10 mouse cellular contexts compared by ENCODE assay signal in the genomic region with DNA sequence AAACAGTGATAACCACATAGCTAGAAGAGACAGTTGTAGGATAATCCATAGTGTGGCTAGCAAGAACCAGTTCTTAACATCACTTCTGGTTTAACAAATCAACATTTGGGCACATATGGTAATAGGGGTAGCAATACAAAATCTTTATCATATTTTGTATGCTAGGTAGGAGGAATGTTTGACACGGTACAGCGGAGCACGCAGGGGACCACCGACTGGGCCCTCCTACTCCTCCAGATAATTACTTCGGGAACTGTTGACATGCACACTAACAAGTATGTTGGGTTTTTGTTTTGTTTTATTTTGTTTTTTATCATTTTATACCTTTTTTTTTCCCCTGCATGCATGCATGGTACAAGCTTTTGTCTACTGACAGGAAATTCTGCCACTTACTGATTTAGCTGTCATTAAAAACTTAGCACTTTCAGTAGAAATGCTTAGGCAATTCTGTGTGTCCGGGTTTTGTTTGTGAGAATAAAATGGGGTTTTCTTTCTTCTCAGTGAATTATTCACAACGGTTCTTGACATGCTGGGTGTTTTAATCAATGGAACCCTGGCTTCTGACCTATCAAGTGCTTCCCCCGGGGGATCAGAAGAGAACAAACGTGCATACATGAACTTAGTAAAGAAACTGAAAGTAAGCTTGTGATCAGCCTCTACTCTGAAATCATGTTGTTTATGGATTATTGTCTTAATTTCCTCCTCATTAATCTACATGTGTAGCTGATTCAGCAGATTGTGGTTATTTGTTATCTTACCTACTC. TPM values are rescaled to one million over a fixed set of nuclear protein-coding genes. Genes with fewer than 3 reads are reported as not detected.
DNase-seq lines count a peak whose midpoint lies in the region; ATAC-seq lines count a peak whose summit lies in the region.
"Had no signal": no experiment of that assay in that cellular context is flagged by ENCODE, and none has a peak within 500 bp of the region (broad histone marks: within the 10 kb centered on the region; RNA-seq: fewer than 3 reads in every experiment).

No protein-coding gene starts in this region.

- H3K27ac ChIP-seq in heart, embryonic 13.5 days (replicated peaks): 0 out of 2 replicates have a peak overlapping the region, but pooled peaks have one; percentile 8
- H3K27ac ChIP-seq in neural tube, embryonic 11.5 days (ENCODE audit: low read depth, low read length): no peak overlapping the region
- no peak overlapping the region for H3K27ac ChIP-seq in midbrain, embryonic 16.5 days (ENCODE audit: low read length)
- H3K27ac ChIP-seq: hindbrain, embryonic 15.5 days; limb, embryonic 12.5 days had no signal

- no peak overlapping the region for H3K4me3 ChIP-seq in heart, embryonic 13.5 days
- H3K4me3 ChIP-seq in neural tube, embryonic 11.5 days (ENCODE audit: low read depth, low read length): no peak overlapping the region
- H3K4me3 ChIP-seq in midbrain, embryonic 16.5 days (ENCODE audit: low read depth, low read length): no peak overlapping the region
- H3K4me3 ChIP-seq: hindbrain, embryonic 15.5 days; limb, embryonic 12.5 days had no signal

- no peak overlapping the region for H3K9ac ChIP-seq in heart, embryonic 13.5 days
- no peak overlapping the region for H3K9ac ChIP-seq in neural tube, embryonic 11.5 days (ENCODE audit: low read length)
- H3K9ac ChIP-seq in midbrain, embryonic 16.5 days (ENCODE audit: low read depth, low read length): no peak overlapping the region
- H3K9ac ChIP-seq: hindbrain, embryonic 15.5 days; limb, embryonic 12.5 days had no signal

- no peaks in the 10 kb centered on the region for H3K27me3 ChIP-seq in heart, embryonic 13.5 days (replicated peaks)
- no peaks in the 10 kb centered on the region for H3K27me3 ChIP-seq in neural tube, embryonic 11.5 days (ENCODE audit: control insufficient read depth, insufficient read depth, low read length)
- no peaks in the 10 kb centered on the region for H3K27me3 ChIP-seq in midbrain, embryonic 16.5 days (ENCODE audit: control insufficient read depth, insufficient read depth, low read depth, low read length)
- H3K27me3 ChIP-seq: hindbrain, embryonic 15.5 days; limb, embryonic 12.5 days had no signal

- H3K9me3 ChIP-seq in heart, embryonic 13.5 days: no peaks in the 10 kb centered on the region
- no peaks in the 10 kb centered on the region for H3K9me3 ChIP-seq in neural tube, embryonic 11.5 days (ENCODE audit: control insufficient read depth, low read length)
- H3K9me3 ChIP-seq in midbrain, embryonic 16.5 days (replicated peaks; ENCODE audit: control insufficient read depth, low read length, poor library complexity, severe bottlenecking): no peaks in the 10 kb centered on the region
- H3K9me3 ChIP-seq: hindbrain, embryonic 15.5 days; limb, embryonic 12.5 days had no signal

- peaks cover 10% of the 10 kb centered on the region for H3K36me3 ChIP-seq in heart, embryonic 13.5 days
- H3K36me3 ChIP-seq in neural tube, embryonic 11.5 days (ENCODE audit: control insufficient read depth, insufficient read depth, low read length): no peaks in the 10 kb centered on the region
- 0 out of 2 replicates have a peak, but pooled peaks cover 5% of the 10 kb centered on the region for H3K36me3 ChIP-seq in midbrain, embryonic 16.5 days (ENCODE audit: control insufficient read depth, insufficient read depth, low read length)
- H3K36me3 ChIP-seq: hindbrain, embryonic 15.5 days; limb, embryonic 12.5 days had no signal

- no peaks in the 10 kb centered on the region; the same call in 1 of the 2 replicates for H3K4me1 ChIP-seq in heart, embryonic 13.5 days
- H3K4me1 ChIP-seq in neural tube, embryonic 11.5 days (ENCODE audit: control insufficient read depth, insufficient read depth, low read length): peaks cover 10% of the 10 kb centered on the region
- H3K4me1 ChIP-seq in midbrain, embryonic 16.5 days (ENCODE audit: control insufficient read depth, insufficient read depth, low read length): peaks cover 6% of the 10 kb centered on the region

- 75% methylated on average over 9 of the region's 9 CpGs for WGBS in heart, embryonic 13.5 days
- WGBS in neural tube, embryonic 11.5 days: 41% methylated on average over 9 of the region's 9 CpGs
- 36% methylated on average over 9 of the region's 9 CpGs for WGBS in midbrain, embryonic 16.5 days

- ATAC-seq in heart, embryonic 13.5 days (ENCODE audit: extremely low read depth, insufficient number of reproducible peaks, low FRiP score, low TSS enrichment): no peak
- ATAC-seq in neural tube, embryonic 11.5 days (ENCODE audit: insufficient read depth, low FRiP score, low TSS enrichment): peak; percentile 60; the same call in 1 of the 2 replicates
- ATAC-seq in activated CD4-positive, CD25-positive, alpha-beta regulatory T cell, adult 4 months: peak; percentile 51
- 0 out of 2 replicates have a peak, but pooled peaks have one; percentile 33 for ATAC-seq in midbrain, embryonic 16.5 days

- DNase-seq in heart, adult 11 months: no peak
- DNase-seq in neural tube, embryonic 11.5 days (ENCODE audit: low spot score): no peak
- DNase-seq in neural tube, embryonic 10.5 days (ENCODE audit: extremely low spot score, low spot score): no peak
- DNase-seq in right cerebral cortex, postnatal 10 days (ENCODE audit: low spot score in 2 of 2): no peak
- DNase-seq in MN1 (ENCODE audit: low spot score): no peak

- no peak overlapping the region for H3K4me2 ChIP-seq in heart, embryonic 13.5 days
- H3K4me2 ChIP-seq in neural tube, embryonic 11.5 days (ENCODE audit: low read depth): no peak overlapping the region
- no peak overlapping the region for H3K4me2 ChIP-seq in midbrain, embryonic 16.5 days (ENCODE audit: low read length)
- H3K4me2 ChIP-seq: limb, embryonic 12.5 days had no signal

RNA-seq across cellular contexts. Expression of a gene that starts 0.8 kb away (rescaled TPM):
- polyA plus RNA-seq in heart, embryonic 13.5 days (2015; fragmentation: Nextera tagmentation; extraction: Ambion mirVana): 1.6 and 1.7 TPM in 2 replicates
- polyA plus RNA-seq in neural tube, embryonic 11.5 days (2014; fragmentation: Nextera tagmentation; extraction: Ambion mirVana): 3.4 and 3.8 TPM in 2 replicates
- under 1 TPM in 1 of 2 experiments, not detected in 1; 0.79 TPM for polyA plus RNA-seq in activated CD4-positive, CD25-positive, alpha-beta regulatory T cell, adult 4 months (2017; shearing (Covaris generic))
- polyA plus RNA-seq in midbrain, embryonic 16.5 days (2015; fragmentation: Nextera tagmentation; extraction: Ambion mirVana): 4.9 and 6.4 TPM in 2 replicates

RNA-seq across cellular contexts. Expression of a gene that starts 51.2 kb away (rescaled TPM):
- 1.1 TPM in 2 replicates for polyA plus RNA-seq in heart, embryonic 13.5 days (2015; fragmentation: Nextera tagmentation; extraction: Ambion mirVana)
- 0.91 and 1.4 TPM in 2 replicates for polyA plus RNA-seq in neural tube, embryonic 11.5 days (2014; fragmentation: Nextera tagmentation; extraction: Ambion mirVana)
- under 1 TPM; 0.18 to 0.44 TPM for polyA plus RNA-seq in activated CD4-positive, CD25-positive, alpha-beta regulatory T cell, adult 4 months (2017; shearing (Covaris generic))
- 1.2 and 1.5 TPM in 2 replicates for polyA plus RNA-seq in midbrain, embryonic 16.5 days (2015; fragmentation: Nextera tagmentation; extraction: Ambion mirVana)
